Mouse (Mus musculus): ENCODE measurements around the gene Lrrc37a. TPM values are rescaled to one million over a fixed set of nuclear protein-coding genes. Genes with fewer than 3 reads are reported as not detected.

Lrrc37a gene
- not detected in 2 replicates for polyA plus RNA-seq (2012; rRNA removed)

DNA sequence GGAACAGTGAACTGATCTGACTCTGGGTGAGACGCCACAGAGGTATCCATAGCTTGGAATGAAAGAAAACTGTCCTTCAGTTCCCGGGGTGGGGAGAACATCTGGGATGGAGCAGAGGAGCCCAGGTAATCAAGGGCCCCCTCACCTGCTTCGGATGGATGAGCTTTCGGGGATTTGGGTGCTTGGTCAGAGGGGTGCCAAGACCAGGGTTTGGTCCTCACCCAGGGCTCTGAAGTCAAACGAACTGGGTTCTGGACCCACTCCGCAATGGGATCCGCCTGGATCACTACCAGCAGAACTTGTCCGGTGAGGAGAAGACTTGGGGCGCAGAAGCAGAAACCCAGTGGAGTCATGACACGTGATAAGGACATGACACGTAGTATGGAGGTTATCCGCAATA, at the start of gene Lrrc37a:
Gene Lrrc37a, minus strand, starts transcription at position 101 of the 400 bp plus-strand sequence.

DNA sequence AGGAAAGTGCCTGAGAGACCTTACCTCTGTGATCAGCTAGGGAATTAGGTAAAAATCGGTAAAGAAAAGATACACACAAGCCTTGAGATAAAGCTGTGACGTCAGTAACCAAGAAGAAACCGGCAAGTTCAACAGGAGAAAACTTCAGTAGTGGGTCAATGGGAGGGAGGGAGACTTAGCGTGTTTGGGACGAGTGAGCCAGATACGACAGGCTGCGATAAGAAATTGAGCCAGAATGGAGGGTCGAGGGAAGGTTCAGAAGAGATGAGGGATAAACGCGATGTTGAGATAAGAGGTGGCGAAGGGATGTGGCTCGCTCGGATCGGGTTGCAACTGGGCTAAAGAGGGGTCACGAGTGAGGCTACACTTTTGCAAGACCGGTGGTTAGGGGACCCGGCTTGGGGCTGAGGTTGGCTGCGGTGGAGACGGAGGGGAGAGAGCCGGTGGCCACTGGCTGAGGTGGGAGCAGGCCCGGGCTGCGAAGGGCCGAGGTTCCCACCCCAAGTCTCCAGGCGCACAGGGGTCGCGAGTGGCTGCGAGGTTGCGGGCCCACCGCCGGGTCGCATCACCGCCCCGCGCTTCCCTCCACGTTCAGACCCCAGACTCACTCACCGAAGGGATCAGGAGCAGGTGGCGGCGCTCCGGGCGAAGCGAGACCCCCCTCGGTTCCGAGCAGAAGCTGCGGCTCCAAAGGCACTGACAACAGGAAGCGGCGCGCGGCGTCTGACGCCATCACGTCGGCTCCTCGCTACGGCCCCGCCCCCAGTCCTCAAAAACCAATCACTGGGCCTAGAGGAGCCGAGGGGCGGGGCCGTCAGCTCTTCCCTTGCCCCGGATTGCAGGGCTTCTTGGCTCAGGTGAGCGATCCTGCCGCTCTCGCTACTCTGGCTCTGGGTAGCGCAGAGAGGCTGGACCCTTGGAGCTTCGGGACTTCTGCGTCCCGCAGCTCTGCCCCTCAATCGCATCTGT, 92.1 kb downstream of the Lrrc37a start, which contains the start of gene Plekhm1:
Gene Plekhm1, minus strand, starts transcription at position 707 of the 969 bp plus-strand sequence.

Other genes starting within 250 kb of the Lrrc37a start
- gene Map3k14, start 237.1 kb downstream of the Lrrc37a start, polyA plus RNA-seq (2012; rRNA removed): 6.1 and 7.1 TPM in 2 replicates
- gene Arhgap27, start 140.9 kb downstream of the Lrrc37a start, polyA plus RNA-seq (2012; rRNA removed): 6.7 and 7.9 TPM in 2 replicates
- gene Plekhm1, start 91.9 kb downstream of the Lrrc37a start, polyA plus RNA-seq (2012; rRNA removed): 13.9 and 14.4 TPM in 2 replicates
- gene Gm884, start 116.5 kb upstream of the Lrrc37a start, polyA plus RNA-seq (2012; rRNA removed): not detected in 2 replicates
- not detected in 2 replicates for gene Lyzl6, start 134.3 kb upstream of the Lrrc37a start, polyA plus RNA-seq (2012; rRNA removed)
- gene Rprml, start 145.0 kb upstream of the Lrrc37a start, polyA plus RNA-seq (2012; rRNA removed): 1.2 and 1.9 TPM in 2 replicates
- 97.2 and 99.3 TPM in 2 replicates for gene Gosr2, start 193.3 kb upstream of the Lrrc37a start, polyA plus RNA-seq (2012; rRNA removed)
- 0.21 and 0.40 TPM in 2 replicates for gene Wnt9b, start 245.2 kb upstream of the Lrrc37a start, polyA plus RNA-seq (2012; rRNA removed)